Comparison of ENCODE assay signal across 9 mouse cellular contexts in the genomic region with DNA sequence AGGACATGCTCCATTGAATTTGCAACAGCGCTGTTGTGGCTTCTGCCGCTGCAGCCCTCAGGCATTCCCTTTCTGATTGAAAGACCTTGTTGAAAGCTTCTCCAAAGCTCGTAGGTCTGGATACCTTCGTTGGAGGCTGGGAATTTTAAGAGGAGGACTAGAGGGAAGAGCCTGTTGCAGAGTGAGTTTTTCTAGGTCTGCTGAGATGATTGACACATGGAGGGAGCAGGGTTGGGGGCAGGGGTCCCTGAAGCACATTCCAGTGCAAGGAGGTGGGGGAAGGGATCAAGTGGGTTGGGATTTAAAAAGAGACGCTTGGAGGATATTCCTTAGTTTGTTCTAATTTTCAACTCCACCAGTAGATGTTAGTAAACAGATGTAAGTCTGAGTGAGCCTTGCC. TPM values are rescaled to one million over a fixed set of nuclear protein-coding genes. Genes with fewer than 3 reads are reported as not detected.
DNase-seq lines count a peak whose midpoint lies in the region; ATAC-seq and TF ChIP-seq lines count a peak whose summit lies in the region.
"Had no signal": no experiment of that assay in that cellular context is flagged by ENCODE, and none has a peak within 500 bp of the region (broad histone marks: within the 10 kb centered on the region; RNA-seq: fewer than 3 reads in every experiment).

No protein-coding gene starts in this region.

- no peak for TF ChIP-seq CTCF in kidney, postnatal 0 days (IDR thresholded peaks at IDR 0.05; ENCODE audit: low read depth)

- H3K27me3 ChIP-seq in kidney, postnatal 0 days (ENCODE audit: insufficient read depth, low read length) = no peaks in the 10 kb centered on the region
- no peaks in the 10 kb centered on the region for H3K27me3 ChIP-seq in embryonic facial prominence, embryonic 13.5 days
- H3K27me3 ChIP-seq in hindbrain, embryonic 14.5 days (ENCODE audit: control insufficient read depth, insufficient read depth, low read length) = no peaks in the 10 kb centered on the region
- no peaks in the 10 kb centered on the region for H3K27me3 ChIP-seq in neural tube, embryonic 11.5 days (ENCODE audit: control insufficient read depth, insufficient read depth, low read length)

- no peak overlapping the region for H3K9ac ChIP-seq in kidney, postnatal 0 days (ENCODE audit: low read depth, low read length)
- peak overlapping the region; percentile 53 for H3K9ac ChIP-seq in embryonic facial prominence, embryonic 13.5 days
- H3K9ac ChIP-seq in hindbrain, embryonic 14.5 days = peak overlapping the region; percentile 91
- peak overlapping the region; percentile 20; the same call in 1 of the 2 replicates for H3K9ac ChIP-seq in neural tube, embryonic 11.5 days (ENCODE audit: low read length)

- no peaks in the 10 kb centered on the region; the same call in 1 of the 2 replicates for H3K4me1 ChIP-seq in kidney, postnatal 0 days (replicated peaks; ENCODE audit: insufficient read depth, low read length)
- peaks cover 38% of the 10 kb centered on the region for H3K4me1 ChIP-seq in embryonic facial prominence, embryonic 13.5 days
- H3K4me1 ChIP-seq in hindbrain, embryonic 14.5 days (replicated peaks; ENCODE audit: control insufficient read depth, insufficient read depth, low read length) = peaks cover 37% of the 10 kb centered on the region
- peaks cover 16% of the 10 kb centered on the region for H3K4me1 ChIP-seq in neural tube, embryonic 11.5 days (ENCODE audit: control insufficient read depth, insufficient read depth, low read length)

- 22% methylated on average over 5 of the region's 5 CpGs for WGBS in kidney, postnatal 0 days
- 4% methylated on average over 5 of the region's 5 CpGs for WGBS in embryonic facial prominence, embryonic 13.5 days
- WGBS in hindbrain, embryonic 14.5 days = 3% methylated on average over 5 of the region's 5 CpGs
- 27% methylated on average over 5 of the region's 5 CpGs for WGBS in neural tube, embryonic 11.5 days

- DNase-seq in kidney, postnatal 0 days (ENCODE audit: low spot score) = no peak
- no peak for DNase-seq in kidney, postnatal 36 days
- no peak for DNase-seq in hindbrain, embryonic 14.5 days (ENCODE audit: low spot score)
- no peak for DNase-seq in neural tube, embryonic 11.5 days (ENCODE audit: low spot score)
- DNase-seq in left cerebral cortex, adult 9 months (ENCODE audit: low spot score in 2 of 2) = no peak
- DNase-seq in right cerebral cortex, postnatal 25 days = no peak
- no peak for DNase-seq in thymus, postnatal 4 days
- DNase-seq: kidney, adult 8-10 months had no signal

- ATAC-seq in kidney, postnatal 0 days (replicated peaks; ENCODE audit: low FRiP score, low read depth) = no peak
- no peak for ATAC-seq in embryonic facial prominence, embryonic 13.5 days (ENCODE audit: insufficient number of reproducible peaks, insufficient read depth, low FRiP score, low TSS enrichment, low read depth)
- ATAC-seq in hindbrain, embryonic 14.5 days (ENCODE audit: low FRiP score) = no peak
- ATAC-seq in neural tube, embryonic 11.5 days (ENCODE audit: insufficient read depth, low FRiP score, low TSS enrichment) = no peak

- H3K9me3 ChIP-seq in kidney, postnatal 0 days (replicated peaks; ENCODE audit: low read length) = no peaks in the 10 kb centered on the region
- H3K9me3 ChIP-seq in embryonic facial prominence, embryonic 13.5 days = no peaks in the 10 kb centered on the region
- no peaks in the 10 kb centered on the region for H3K9me3 ChIP-seq in hindbrain, embryonic 14.5 days (ENCODE audit: control insufficient read depth, low read length)
- H3K9me3 ChIP-seq in neural tube, embryonic 11.5 days (ENCODE audit: control insufficient read depth, low read length) = no peaks in the 10 kb centered on the region

- no peak overlapping the region for H3K27ac ChIP-seq in kidney, postnatal 0 days
- H3K27ac ChIP-seq in embryonic facial prominence, embryonic 13.5 days = peak overlapping the region; percentile 3; the same call in 1 of the 2 replicates
- H3K27ac ChIP-seq in hindbrain, embryonic 14.5 days = peak overlapping the region; percentile 77
- H3K27ac ChIP-seq in neural tube, embryonic 11.5 days (ENCODE audit: low read depth, low read length) = no peak overlapping the region

- H3K4me2 ChIP-seq in kidney, postnatal 0 days (ENCODE audit: low read length) = 0 out of 2 replicates have a peak overlapping the region, but pooled peaks have one; percentile 13
- H3K4me2 ChIP-seq in embryonic facial prominence, embryonic 13.5 days = peak overlapping the region; percentile 91
- H3K4me2 ChIP-seq in hindbrain, embryonic 14.5 days (replicated peaks) = peak overlapping the region; percentile 93
- H3K4me2 ChIP-seq in neural tube, embryonic 11.5 days (ENCODE audit: low read depth) = peak overlapping the region; percentile 63

- no peaks in the 10 kb centered on the region for H3K36me3 ChIP-seq in kidney, postnatal 0 days (ENCODE audit: insufficient read depth, low read length)
- no peaks in the 10 kb centered on the region for H3K36me3 ChIP-seq in embryonic facial prominence, embryonic 13.5 days
- peaks cover 10% of the 10 kb centered on the region; the same call in 1 of the 2 replicates for H3K36me3 ChIP-seq in hindbrain, embryonic 14.5 days (replicated peaks; ENCODE audit: control insufficient read depth, insufficient read depth)
- no peaks in the 10 kb centered on the region for H3K36me3 ChIP-seq in neural tube, embryonic 11.5 days (ENCODE audit: control insufficient read depth, insufficient read depth, low read length)

- no peak overlapping the region for H3K4me3 ChIP-seq in kidney, postnatal 0 days (replicated peaks; ENCODE audit: low read depth, low read length)
- H3K4me3 ChIP-seq in embryonic facial prominence, embryonic 13.5 days = peak overlapping the region; percentile 33
- peak overlapping the region; percentile 74 for H3K4me3 ChIP-seq in hindbrain, embryonic 14.5 days (replicated peaks; ENCODE audit: low read length)
- peak overlapping the region; percentile 58 for H3K4me3 ChIP-seq in neural tube, embryonic 11.5 days (ENCODE audit: low read depth, low read length)

RNA-seq across cellular contexts. Expression of gene Tspyl4, which starts 3.1 kb away (rescaled TPM):
- polyA plus RNA-seq in kidney, postnatal 0 days (2015; fragmentation: Nextera tagmentation; extraction: Ambion mirVana) = 9.4 and 9.9 TPM in 2 replicates
- 26.8 and 30.6 TPM in 2 replicates for polyA plus RNA-seq in embryonic facial prominence, embryonic 13.5 days (2015; fragmentation: Nextera tagmentation; extraction: Ambion mirVana)
- polyA plus RNA-seq in hindbrain, embryonic 14.5 days (2014; fragmentation: Nextera tagmentation; extraction: Ambion mirVana) = 167 and 184 TPM in 2 replicates
- polyA plus RNA-seq in neural tube, embryonic 11.5 days (2014; fragmentation: Nextera tagmentation; extraction: Ambion mirVana) = 38.6 and 40.4 TPM in 2 replicates

RNA-seq across cellular contexts. Expression of gene Tspyl1, which starts 18.4 kb away (rescaled TPM):
- polyA plus RNA-seq in kidney, postnatal 0 days (2015; fragmentation: Nextera tagmentation; extraction: Ambion mirVana) = 70.1 and 74.9 TPM in 2 replicates
- polyA plus RNA-seq in embryonic facial prominence, embryonic 13.5 days (2015; fragmentation: Nextera tagmentation; extraction: Ambion mirVana) = 82.9 and 91.2 TPM in 2 replicates
- polyA plus RNA-seq in hindbrain, embryonic 14.5 days (2014; fragmentation: Nextera tagmentation; extraction: Ambion mirVana) = 103 and 116 TPM in 2 replicates
- 72.9 and 74.7 TPM in 2 replicates for polyA plus RNA-seq in neural tube, embryonic 11.5 days (2014; fragmentation: Nextera tagmentation; extraction: Ambion mirVana)

Comparison
In these comparisons a context has a peak if more than half of its experiments do, and no peak if none do; other contexts are left out.
1. H3K27ac ChIP-seq: peak in embryonic facial prominence, embryonic 13.5 days (single experiment) and hindbrain, embryonic 14.5 days (single experiment); none in kidney, postnatal 0 days (single experiment) and neural tube, embryonic 11.5 days (single experiment).
2. H3K4me2 ChIP-seq: peak in every context shown above with its lines; median percentile 93 in hindbrain, embryonic 14.5 days; 91 in embryonic facial prominence, embryonic 13.5 days; 63 in neural tube, embryonic 11.5 days; 13 in kidney, postnatal 0 days.